Mouse (Mus musculus) liver, embryonic 16.5 days (tissue): Measurements from ENCODE around the gene Icos. TPM values are rescaled to one million over a fixed set of nuclear protein-coding genes. Genes with fewer than 3 reads are reported as not detected.

Experiments used
- ATAC-seq: fragments of 200-750 bp; cut with Nextera tagmentation; 2 replicates; pipeline ENCODE4 v1.8.0; 2017; ENCODE audit warnings: low read depth, mild to moderate bottlenecking, moderate number of reproducible peaks, moderate library complexity
- H3K27ac ChIP-seq: fragments of 300-500 bp; sonication (generic); 2 replicates; pipeline ENCODE4 v1.5.1; 2014; ENCODE audit warnings: mild to moderate bottlenecking, low read length
- H3K27me3 ChIP-seq: fragments of 300-500 bp; sonication (generic); 2 replicates; pipeline ENCODE4 v1.6.1; 2014; ENCODE audit warnings: low read depth, low read length, mixed read lengths; ENCODE audit not compliant: control insufficient read depth, insufficient read depth
- H3K36me3 ChIP-seq: fragments of 300-500 bp; sonication (generic); 2 replicates; pipeline ENCODE4 v1.6.1; 2014; ENCODE audit warnings: mild to moderate bottlenecking; ENCODE audit not compliant: control insufficient read depth, insufficient read depth
- H3K4me1 ChIP-seq: fragments of 300-500 bp; sonication (generic); 2 replicates; pipeline ENCODE4 v1.6.1; 2014; ENCODE audit warnings: low read depth, low read length, mixed read lengths; ENCODE audit not compliant: control insufficient read depth
- H3K4me2 ChIP-seq: fragments of 300-500 bp; sonication (generic); 2 replicates; pipeline ENCODE4 v1.6.1; 2014; ENCODE audit warnings: low read depth, low read length, mixed read lengths
- H3K4me3 ChIP-seq: fragments of 300-500 bp; sonication (generic); 2 replicates; pipeline ENCODE4 v1.5.1; 2014; ENCODE audit warnings: low read depth, mild to moderate bottlenecking, low read length
- H3K9ac ChIP-seq: fragments of 300-500 bp; sonication (generic); 2 replicates; pipeline ENCODE4 v1.6.1; 2014; ENCODE audit warnings: low read depth, low read length
- H3K9me3 ChIP-seq: fragments of 300-500 bp; sonication (generic); replicated peaks from 2 replicates; pipeline ENCODE4 v1.6.1; 2016; ENCODE audit warnings: low read length; ENCODE audit not compliant: control insufficient read depth
- WGBS: fragments of 180-500 bp; shearing (Covaris S2); extraction: QIAGEN DNeasy Blood & Tissue Kit; methylation state at CpG from one replicate; pipeline ENCODE4 v1.1.7; 2014; ENCODE audit not compliant: insufficient replicate concordance; 5-methylcytosine and 5-hydroxymethylcytosine counted together
- polyA plus RNA-seq: library from polyadenylated mRNA; unstranded; fragments of >200 nt; fragmentation: Nextera tagmentation; extraction: Ambion mirVana; gene quantifications from 2 replicates; pipeline ENCODE4 v1.2.1, GENCODE M21; 2015

Gene Icos
- polyA plus RNA-seq, 1 experiment from 2014 or later, result 1.0 TPM

DNA sequence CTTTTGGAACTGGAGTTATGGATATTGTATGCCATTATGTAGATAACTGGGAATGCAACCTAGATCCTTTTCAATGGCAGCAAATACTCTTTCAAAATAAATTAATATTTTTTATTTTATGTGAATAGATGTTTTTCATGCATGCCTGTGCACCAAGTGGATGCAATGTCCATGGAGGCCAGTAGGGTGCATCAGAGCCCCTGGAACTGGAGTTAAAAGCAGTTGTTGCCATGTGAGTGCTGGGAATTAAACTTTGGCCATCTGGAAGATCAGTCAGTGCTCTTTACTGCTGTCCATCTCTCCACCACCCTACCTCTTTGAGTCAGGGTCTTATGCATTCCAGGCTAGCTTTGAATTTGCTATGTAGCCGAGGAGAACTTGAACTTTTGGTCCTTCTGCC is 19.4 kb upstream of the Icos start:
- Histone ChIP-seq H3K27me3 (no peaks in the 10 kb centered on the region), H3K36me3 (no peaks in the 10 kb centered on the region), H3K27ac (no peak overlapping the region), H3K4me2 (no peak overlapping the region), H3K9ac (no peak overlapping the region), H3K4me3 (no peak overlapping the region), H3K4me1 (no peaks in the 10 kb centered on the region), H3K9me3 (no peaks in the 10 kb centered on the region)
- ATAC-seq, result no peak
- WGBS, result 61% methylated on average over 1 of the region's 1 CpGs

- no peaks in the 10 kb centered on the region for H3K9me3 ChIP-seq
- no peak overlapping the region for H3K4me3 ChIP-seq
- 60% methylated on average over 4 of the region's 4 CpGs for WGBS
- H3K27me3 ChIP-seq, result no peaks in the 10 kb centered on the region
- H3K9ac ChIP-seq, result no peak overlapping the region
- no peak for ATAC-seq
- H3K36me3 ChIP-seq, result no peaks in the 10 kb centered on the region
- no peaks in the 10 kb centered on the region for H3K4me1 ChIP-seq
- no peak overlapping the region for H3K4me2 ChIP-seq
- H3K27ac ChIP-seq, result no peak overlapping the region
These were observed 18.5 kb upstream of the Icos start for GRCm38 (mm10) chr1:60959246-60959645.

GRCm38 (mm10) chr1:60960451-60960850 is 17.3 kb upstream of the Icos start:
- H3K27me3 ChIP-seq, result no peaks in the 10 kb centered on the region
- peak; percentile 63 for ATAC-seq
- no peak overlapping the region; the same call in 1 of the 2 replicates for H3K4me2 ChIP-seq
- H3K4me1 ChIP-seq, result no peaks in the 10 kb centered on the region
- H3K9ac ChIP-seq, result no peak overlapping the region
- no peaks in the 10 kb centered on the region for H3K9me3 ChIP-seq
- WGBS, result 10% methylated on average over 11 of the region's 11 CpGs
- H3K27ac ChIP-seq, result peak overlapping the region; percentile 24; the same call in 1 of the 2 replicates
- no peak overlapping the region for H3K4me3 ChIP-seq
- no peaks in the 10 kb centered on the region for H3K36me3 ChIP-seq

DNA sequence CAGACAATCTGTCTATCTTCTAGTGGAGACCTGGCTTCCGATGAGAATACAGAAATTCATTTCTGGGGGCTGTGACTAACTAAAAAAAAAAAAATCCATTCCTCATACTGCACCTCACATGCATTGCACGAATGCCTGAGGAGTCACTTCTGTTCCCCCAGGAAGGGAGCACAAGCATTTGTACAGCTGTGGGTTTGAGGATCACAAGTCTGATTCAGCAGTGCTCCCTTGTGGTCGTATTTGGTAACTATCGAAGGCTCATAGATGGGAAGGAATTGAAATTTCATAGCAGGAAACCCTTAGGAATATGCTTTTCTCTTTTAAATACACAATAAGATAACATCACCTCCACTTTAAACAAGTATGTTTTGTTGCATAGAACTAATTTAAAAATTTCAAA is 16.6 kb upstream of the Icos start:
- Histone ChIP-seq H3K27ac (no peak overlapping the region; the same call in 1 of the 2 replicates), H3K4me3 (no peak overlapping the region), H3K27me3 (no peaks in the 10 kb centered on the region), H3K36me3 (no peaks in the 10 kb centered on the region), H3K9me3 (no peaks in the 10 kb centered on the region), H3K9ac (no peak overlapping the region), H3K4me1 (no peaks in the 10 kb centered on the region), H3K4me2 (no peak overlapping the region)
- no peak for ATAC-seq
- WGBS, result 13% methylated on average over 4 of the region's 4 CpGs

- ATAC-seq, result no peak
- H3K4me2 ChIP-seq, result no peak overlapping the region
- no peak overlapping the region for H3K4me3 ChIP-seq
- 65% methylated on average over 4 of the region's 4 CpGs for WGBS
- H3K9me3 ChIP-seq, result no peaks in the 10 kb centered on the region
- H3K27ac ChIP-seq, result no peak overlapping the region
- H3K36me3 ChIP-seq, result no peaks in the 10 kb centered on the region
- no peaks in the 10 kb centered on the region for H3K4me1 ChIP-seq
- no peaks in the 10 kb centered on the region for H3K27me3 ChIP-seq
- H3K9ac ChIP-seq, result no peak overlapping the region
These were observed 15.6 kb upstream of the Icos start for GRCm38 (mm10) chr1:60962095-60962494.

DNA sequence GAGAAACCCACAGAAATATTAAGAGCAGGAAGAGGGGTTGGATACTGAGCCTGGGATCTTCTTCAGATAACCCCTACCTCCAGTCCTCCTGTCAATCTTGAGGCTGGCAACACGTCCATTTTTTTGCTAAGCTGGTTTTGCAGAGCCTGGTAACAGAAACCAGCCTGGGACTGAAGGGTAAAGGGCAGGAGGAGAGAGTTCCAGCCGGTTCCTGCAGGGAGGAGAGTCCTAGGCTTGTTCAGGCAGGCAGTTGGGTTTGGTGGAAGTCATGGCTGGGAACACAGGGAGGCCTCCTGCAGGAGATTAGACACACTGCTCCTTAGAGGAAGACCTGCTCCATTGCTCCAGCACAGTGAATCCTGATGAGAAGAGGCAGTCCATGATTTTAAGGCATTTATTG is 10.2 kb upstream of the Icos start:
- Histone ChIP-seq H3K27ac (no peak overlapping the region), H3K4me3 (no peak overlapping the region), H3K36me3 (no peaks in the 10 kb centered on the region), H3K9me3 (no peaks in the 10 kb centered on the region), H3K4me2 (no peak overlapping the region), H3K27me3 (no peaks in the 10 kb centered on the region), H3K9ac (no peak overlapping the region), H3K4me1 (no peaks in the 10 kb centered on the region)
- no peak for ATAC-seq
- 17% methylated on average over 2 of the region's 2 CpGs for WGBS

GRCm38 (mm10) chr1:60970846-60971245 is 6.9 kb upstream of the Icos start:
- H3K27me3 ChIP-seq, result no peaks in the 10 kb centered on the region
- no peak for ATAC-seq
- WGBS, result 44% methylated on average over 1 of the region's 1 CpGs
- no peak overlapping the region for H3K4me2 ChIP-seq
- H3K27ac ChIP-seq, result no peak overlapping the region
- H3K36me3 ChIP-seq, result no peaks in the 10 kb centered on the region
- H3K9me3 ChIP-seq, result no peaks in the 10 kb centered on the region
- H3K4me1 ChIP-seq, result no peaks in the 10 kb centered on the region
- no peak overlapping the region for H3K9ac ChIP-seq
- no peak overlapping the region for H3K4me3 ChIP-seq

- Histone ChIP-seq H3K36me3 (no peaks in the 10 kb centered on the region), H3K27ac (no peak overlapping the region), H3K9me3 (no peaks in the 10 kb centered on the region), H3K4me1 (no peaks in the 10 kb centered on the region), H3K9ac (no peak overlapping the region), H3K27me3 (no peaks in the 10 kb centered on the region), H3K4me2 (no peak overlapping the region), H3K4me3 (no peak overlapping the region)
- 67% methylated on average over 3 of the region's 3 CpGs for WGBS
- no peak for ATAC-seq
These were observed 3.5 kb upstream of the Icos start for GRCm38 (mm10) chr1:60974221-60974620.

GRCm38 (mm10) chr1:60975646-60976294 is 2.0 kb upstream of the Icos start:
- Histone ChIP-seq H3K4me3 (no peak overlapping the region), H3K36me3 (no peaks in the 10 kb centered on the region), H3K4me2 (no peak overlapping the region), H3K27ac (no peak overlapping the region), H3K9me3 (no peaks in the 10 kb centered on the region), H3K27me3 (no peaks in the 10 kb centered on the region), H3K4me1 (no peaks in the 10 kb centered on the region), H3K9ac (no peak overlapping the region)
- no peak for ATAC-seq
- 55% methylated on average over 5 of the region's 5 CpGs for WGBS
